Mouse (Mus musculus) adrenal gland, postnatal 10 days (tissue): ENCODE measurements around the gene Myo16. TPM values are rescaled to one million over a fixed set of nuclear protein-coding genes. Genes with fewer than 3 reads are reported as not detected.

ENCODE experiments used
- DNase-seq: peaks from one replicate; pipeline ENCODE4 v3.0.0; 2021; ENCODE audit warnings: mixed read lengths
- total RNA-seq, 2 experiments: library from RNA; stranded (reverse); gene quantifications; 2 replicates each; pipeline ENCODE4 v1.2.3; 2021

Myo16 gene
- total RNA-seq, 2 experiments from 2014 or later, result 0.18 to 0.91 TPM

DNA sequence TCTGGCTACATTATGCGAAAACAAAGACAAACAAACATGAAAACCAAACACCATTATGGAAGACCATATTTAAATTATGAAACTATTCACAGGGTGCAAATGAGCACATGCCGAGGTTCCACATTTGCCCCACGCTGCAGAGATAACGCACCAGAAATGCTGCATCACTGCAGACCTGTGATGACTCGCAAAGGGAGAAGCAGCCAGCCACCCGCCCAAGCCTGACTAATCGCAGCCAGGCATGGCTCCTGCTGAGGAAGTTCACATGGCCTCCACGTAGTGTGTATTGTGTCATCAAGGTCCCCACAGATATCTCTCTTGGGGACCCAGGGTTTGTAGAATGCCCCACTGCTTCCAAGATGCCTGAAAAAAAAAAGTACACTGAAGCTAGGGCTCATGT lies 529.4 kb downstream of the Myo16 start:
- DNase-seq, result no peak

Other genes with a start within 250 kb of the Myo16 start
- gene Lig4, start 176.2 kb upstream of the Myo16 start, total RNA-seq, result 1 to 10 TPM; 4.9 to 5.0 TPM
- 10 to 100 TPM; 17.9 to 18.1 TPM for gene Abhd13, start 176.2 kb upstream of the Myo16 start, total RNA-seq
- gene Tnfsf13b, start 147.4 kb upstream of the Myo16 start, total RNA-seq, result 1 to 10 TPM; 2.3 to 4.5 TPM